Mouse (Mus musculus) hematopoietic stem cell, adult 5-6 weeks (primary cell): ENCODE measurements at regions not wholly inside any gene's neighbourhood (a gene's known extent, or its start where the extent isn't known, plus 50 kb on each side); places are given as distances from the start of the nearest gene placed in this dataset.

Experiments used
- ATAC-seq, 2 experiments: fragments of 125-278 bp in 1 of 2; replicated peaks in 1 of 2; 2 replicates each; pipeline ENCODE4 v1.8.0; 2016 to 2017; ENCODE audit warnings: inconsistent platforms in 2 of 2, mild to moderate bottlenecking in 2 of 2, moderate number of reproducible peaks in 2 of 2, low read depth in 1 of 2, moderate TSS enrichment in 1 of 2; ENCODE audit not compliant: low FRiP score in 2 of 2, poor library complexity in 2 of 2, severe bottlenecking in 2 of 2, insufficient read depth in 1 of 2, low TSS enrichment in 1 of 2

DNA sequence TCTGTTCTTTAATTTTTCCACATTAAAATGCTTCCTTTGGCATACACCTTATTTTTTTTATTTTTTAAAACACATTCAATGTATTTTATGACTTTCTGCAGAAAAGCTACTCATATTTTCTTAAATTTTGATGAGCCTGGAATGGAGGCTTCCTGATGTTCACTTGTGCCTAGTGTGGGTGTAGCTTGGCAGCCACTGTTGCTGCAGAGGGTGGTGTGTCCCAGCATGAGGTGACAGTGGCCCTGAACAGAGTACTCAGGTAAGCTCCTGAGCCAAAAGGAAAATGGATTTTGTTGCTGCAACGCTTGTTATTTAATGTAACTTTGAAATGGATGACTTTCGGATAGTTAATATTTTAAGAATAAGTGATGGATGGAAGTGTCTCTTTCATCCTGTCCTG is 170.6 kb downstream of the Eipr1 start:
- ATAC-seq = no peak

DNA sequence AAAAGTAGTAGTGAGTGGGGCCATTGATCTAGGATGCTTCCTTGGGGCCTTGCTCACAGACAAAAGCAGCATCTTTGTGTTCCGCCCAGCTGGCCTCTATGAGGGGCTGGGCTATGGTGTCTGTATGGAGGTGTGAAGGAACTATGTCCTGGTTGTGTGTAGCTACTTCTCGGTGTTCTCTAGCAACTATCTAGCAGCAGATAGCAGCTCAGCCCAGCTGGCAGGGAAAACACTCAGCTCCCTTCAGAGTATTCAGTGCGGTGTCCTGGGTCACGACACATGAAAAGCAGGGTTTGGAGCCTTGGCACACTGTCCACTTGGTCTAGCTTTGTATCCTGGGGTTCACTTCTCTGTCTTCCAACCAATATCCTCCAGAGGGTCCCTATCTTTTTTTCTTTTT is 173.6 kb downstream of the Eipr1 start:
- ATAC-seq = no peak

DNA sequence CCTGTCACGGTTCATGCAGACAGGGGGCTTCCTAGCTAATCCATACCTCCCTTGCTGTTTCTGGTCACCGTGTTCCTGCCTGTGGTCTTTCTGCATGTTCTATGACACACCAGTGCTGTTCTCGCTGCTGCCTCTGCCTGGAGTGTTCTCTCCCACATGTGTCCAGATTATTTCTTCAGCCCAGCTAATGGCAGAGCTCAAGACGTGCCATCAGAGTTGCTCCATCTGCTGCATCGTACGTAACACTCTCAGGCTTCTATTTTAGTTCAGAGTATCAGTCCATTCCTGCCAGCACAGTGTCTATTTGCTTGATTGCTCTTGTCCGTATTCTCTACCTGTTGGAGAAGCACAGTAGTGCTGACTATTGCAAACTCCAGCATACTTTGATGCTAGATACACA is 188.3 kb downstream of the Eipr1 start:
- no peak for ATAC-seq

DNA sequence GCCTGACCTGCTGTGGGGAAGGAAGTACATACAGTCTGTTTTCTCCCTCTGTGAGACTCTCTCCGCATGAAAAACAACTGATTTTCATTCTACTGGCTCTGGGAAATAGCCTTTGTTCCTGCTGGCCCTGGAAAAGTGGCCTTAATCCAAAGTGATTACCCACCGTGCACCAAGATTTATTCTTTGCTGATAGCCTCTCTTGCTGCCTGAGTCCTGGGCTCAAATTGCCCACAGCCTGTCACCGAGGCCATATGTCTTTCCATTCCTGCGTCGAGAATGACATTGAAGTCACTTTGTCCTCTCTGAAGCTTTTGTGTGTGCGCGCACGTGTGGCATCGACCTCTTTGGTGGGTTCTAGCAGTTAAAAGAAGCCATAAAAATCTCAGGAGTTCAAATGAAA is 197.3 kb downstream of the Eipr1 start:
- no peak for ATAC-seq

DNA sequence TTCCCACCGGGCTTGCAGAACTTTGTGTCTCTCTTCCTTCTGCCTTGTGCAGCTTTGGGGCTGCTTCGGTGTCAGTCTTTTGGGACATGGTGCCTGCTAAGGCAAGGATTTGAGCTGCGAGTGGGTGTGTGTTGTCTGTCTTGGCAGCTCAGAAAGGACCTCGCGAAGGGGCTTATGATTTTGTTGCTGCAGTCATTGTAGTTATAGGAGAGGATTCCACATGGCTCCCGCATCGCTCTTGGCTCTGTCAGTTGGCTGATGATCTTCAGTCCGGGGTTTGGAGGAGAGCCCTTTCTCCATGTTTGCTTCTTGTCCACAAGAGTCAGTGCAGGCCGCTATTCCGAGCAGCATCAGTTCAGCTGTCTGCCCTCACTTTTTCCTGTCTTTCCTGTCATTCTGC is 197.7 kb downstream of the Eipr1 start:
- no peak for ATAC-seq

DNA sequence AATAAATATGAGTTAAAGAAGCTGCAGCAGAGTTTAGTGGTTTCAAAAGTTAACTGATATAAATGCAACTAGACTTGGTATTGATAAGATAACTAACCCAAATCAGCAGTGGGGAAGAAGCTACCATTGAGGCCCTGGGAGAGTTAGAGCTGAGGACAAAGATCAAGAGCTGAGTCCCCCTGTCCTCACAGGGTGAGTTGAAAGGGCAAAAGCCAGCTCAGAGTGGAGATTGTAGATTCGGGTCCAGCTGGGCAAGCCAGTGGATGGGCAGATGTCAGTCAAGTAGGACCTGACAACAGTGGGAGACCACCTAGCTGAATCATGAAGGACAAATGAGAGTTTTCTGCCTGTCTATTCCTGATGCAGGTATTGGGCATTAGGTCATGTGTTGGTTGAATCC is 205.6 kb downstream of the Eipr1 start:
- ATAC-seq = no peak

DNA sequence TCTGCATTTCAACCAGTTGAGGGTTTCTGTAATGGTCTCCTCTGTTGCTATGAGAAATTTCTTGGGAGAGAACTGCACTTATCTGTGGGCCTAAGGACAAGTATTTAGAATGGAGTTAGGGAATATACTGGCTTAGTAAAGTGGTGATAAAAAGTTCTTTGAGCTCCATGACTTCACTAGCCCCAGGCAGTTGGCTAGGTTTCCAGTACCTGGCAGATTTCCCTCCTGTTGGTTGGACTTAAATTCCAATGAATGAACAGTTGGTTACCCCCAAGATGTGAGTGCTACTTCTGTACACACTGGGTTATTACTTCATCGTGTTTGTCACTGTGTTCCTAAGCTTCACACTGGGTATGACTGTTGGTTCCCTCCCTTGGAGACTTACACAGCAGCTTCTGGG is 207.1 kb downstream of the Eipr1 start:
- ATAC-seq = no peak

DNA sequence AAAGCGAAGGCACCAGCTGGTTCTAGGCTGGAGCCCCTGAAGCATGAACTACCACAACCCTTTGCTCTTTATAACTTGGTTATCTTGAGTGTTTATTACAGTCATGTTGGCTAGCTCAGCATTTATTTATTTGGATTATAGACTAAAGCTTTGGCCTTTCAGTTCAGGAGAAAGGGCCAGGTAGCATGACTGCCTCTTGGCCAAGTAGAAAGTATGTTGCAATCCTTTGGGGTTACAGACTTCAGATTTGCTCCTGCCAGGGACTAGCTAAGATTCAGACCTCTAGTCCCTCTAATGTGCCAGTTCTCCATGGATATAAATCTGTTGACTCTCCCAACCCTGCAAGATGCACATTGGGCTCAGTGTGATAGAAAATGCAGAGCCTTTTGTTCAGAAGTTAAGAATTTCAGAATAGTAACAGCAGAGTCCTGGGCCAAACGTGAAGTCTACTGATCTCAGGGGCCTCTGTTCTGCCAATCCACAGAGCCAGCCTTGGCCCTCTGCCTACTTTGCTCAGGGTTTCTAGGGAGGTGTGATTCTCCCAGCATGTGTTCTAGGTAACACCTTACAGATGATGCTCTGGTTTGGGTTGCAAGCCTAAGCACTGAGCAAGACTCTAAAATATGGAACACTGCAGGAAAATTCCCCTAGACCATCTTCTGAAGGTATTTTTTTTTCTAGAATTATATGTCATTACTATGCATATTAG is 218.2 kb downstream of the Eipr1 start:
- no peak for ATAC-seq

DNA sequence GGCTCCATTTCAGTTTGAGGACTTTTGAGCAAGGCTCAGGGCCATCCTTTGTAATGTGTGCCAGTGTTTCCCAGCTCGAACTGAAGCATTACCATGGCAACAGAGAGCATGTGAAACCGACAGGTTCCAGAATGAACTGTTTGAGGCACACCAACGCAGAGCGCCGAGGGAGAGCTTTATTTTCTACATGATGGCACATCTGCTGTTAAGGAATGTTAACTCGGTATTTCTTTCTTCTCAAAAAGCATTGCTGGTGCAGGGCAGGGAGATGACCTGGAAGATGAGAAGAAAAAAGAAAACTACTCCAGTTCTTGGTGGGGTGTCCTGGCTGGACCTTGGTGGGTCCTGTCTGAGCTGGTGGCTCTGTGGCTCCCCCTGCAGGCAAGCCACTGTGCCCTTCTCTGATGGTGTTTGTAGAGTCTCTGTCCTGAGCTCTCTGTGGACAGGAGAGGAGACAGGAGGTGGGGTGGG is 223.0 kb downstream of the Eipr1 start:
- ATAC-seq = no peak

DNA sequence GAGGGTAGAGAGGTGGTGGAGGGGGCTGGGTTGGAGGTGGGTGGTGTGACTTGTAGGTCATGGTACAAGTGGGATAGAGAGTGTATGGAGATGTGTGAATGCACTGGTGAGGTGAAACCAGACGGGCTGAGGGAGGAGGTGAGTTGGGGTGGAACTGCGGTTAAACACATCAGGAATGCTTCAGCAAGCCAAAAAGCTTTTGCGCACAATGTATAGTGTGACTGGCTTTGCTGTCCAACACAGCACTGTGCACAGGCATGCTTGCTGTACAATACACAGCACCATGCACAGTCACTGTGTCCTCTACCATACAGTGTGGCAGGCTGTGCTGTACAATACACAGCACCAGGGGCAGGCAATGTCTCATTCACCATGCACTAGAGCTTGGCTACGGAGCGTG is 223.6 kb downstream of the Eipr1 start:
- ATAC-seq = no peak

DNA sequence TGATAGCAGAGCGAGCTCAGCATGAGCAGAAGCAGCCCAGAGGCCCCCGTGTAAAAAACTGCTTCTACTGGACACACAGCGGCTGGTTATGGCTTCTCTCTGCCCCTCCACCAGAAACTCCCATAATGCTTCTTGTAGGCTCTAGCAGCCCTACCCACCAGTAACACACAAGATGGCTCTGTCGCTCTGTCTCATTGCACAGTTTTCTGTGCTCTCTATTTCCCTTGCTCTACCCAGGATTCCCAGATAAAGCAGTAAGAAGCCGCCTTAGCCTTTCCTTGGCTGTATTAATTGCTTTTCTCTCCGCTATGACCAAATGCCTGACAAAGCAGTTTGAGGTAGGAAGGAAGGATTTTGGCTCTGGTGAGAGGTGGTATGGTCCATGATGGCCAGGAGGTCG is 228.1 kb downstream of the Eipr1 start:
- ATAC-seq = no peak

DNA sequence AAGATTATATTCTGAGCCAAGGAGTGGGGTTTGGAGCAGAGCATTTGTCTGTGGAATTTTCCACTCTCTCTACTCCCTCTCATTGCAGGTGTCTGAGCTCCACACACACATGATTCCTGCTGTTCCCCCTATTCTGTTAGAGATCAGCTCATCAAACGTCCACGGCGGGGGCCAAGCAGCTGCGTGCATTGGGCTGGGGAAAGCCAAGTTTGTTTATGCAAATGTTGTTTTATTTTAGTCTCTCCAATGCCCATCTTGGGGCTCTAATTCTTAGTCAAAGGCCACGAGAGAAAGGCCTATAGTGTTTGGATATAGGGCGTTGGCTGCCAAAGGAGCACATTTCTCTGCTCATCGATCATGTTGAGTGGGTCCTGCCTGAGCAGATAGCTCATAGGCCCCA is 234.6 kb downstream of the Eipr1 start:
- no peak for ATAC-seq

DNA sequence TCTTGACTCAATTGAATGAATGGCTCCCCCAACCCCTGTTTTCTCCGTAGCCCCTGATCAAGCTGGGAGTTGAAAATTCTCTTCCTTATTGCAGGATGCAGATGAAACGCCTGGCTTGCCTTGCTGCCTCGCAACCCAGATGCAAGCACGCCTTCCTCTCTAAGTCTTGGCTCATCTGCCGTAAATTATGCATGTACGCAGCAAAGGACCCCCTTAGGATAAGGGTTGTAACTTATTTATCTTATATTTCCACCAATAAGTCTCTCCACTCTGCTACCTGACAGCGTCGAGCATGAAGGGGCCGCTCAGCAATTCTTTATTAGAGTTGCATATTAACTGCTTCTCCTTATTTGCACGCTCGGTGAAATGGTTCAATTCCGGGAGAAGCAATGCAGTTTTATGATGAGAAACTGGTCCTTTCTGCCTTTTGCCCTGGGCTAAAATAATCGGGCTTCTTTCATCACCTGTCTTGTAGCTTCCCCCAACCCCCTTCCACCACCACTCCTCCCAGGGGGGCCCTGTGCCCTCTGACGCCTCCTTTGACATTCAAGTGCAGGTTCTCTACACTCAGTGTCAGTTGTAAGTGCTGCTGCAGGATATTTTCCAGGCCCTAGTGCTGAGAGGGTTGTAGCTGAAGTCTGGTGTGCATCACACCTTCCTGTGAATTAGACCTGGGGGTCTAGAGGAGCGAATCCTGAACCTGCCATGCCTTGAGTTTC is 246.0 kb downstream of the Eipr1 start:
- no peak for ATAC-seq

DNA sequence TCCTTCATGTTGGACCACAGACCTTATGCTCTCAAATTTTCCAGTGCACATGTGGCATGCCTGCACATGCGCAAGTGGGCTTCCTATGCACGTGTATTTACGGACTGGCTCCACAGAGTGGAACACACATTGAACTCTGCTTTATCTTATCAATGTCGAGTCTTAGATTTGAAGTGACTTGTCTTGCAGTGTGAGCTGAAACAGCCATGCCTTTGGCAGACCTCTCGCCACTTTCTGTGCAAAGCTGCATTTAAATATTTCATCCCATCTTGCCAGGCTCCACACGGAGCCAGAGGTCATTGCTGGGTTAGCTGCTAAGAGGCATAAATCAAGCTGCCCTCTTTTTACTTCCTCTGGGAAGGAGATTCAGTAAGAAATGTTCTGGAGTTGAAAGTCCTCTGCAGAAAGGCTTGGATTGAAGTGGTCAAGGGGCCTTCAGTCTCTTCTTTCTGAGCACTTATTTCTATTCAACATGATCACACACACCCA is 248.4 kb downstream of the Eipr1 start:
- ATAC-seq = no peak

DNA sequence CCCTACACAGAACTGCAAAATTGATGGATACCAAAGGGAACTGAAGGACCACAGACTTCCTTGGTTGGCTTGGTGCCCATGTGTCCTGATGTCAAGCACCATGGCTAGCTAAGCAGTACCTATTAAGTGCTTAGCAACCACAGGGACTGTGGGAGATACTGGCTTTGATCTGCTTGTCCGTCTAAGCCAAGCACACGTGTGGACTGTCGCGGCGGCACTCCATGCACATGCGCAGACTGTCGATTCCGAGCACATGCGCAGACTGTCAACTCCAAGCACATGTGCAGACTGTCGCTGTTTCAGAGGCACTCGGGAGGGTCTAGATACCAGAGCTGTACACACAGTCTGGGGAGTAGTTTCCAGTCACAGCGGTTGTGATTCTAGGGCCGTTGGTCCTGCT is 252.9 kb downstream of the Eipr1 start:
- ATAC-seq = no peak; a peak in 1 of 4 replicates

DNA sequence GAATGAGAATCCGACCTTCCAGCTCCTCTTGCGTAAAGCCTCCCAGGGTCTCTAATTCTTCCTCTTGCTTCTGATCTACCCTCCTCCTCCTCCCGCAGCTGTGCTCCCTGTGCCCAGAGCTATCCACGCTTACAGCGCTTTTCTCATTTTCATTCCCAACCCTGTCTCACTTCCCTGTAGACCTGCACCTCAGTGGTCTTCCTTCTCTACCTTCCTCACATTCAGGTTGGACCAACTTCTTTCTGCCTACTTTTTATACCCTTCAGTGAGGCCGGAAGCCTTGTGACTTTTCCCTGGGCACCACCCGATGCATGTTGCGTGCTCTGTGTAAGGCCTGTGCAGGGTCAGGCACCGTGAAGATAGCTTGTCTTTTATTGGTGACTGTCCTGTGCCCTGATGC is 263.0 kb downstream of the Eipr1 start:
- no peak for ATAC-seq

DNA sequence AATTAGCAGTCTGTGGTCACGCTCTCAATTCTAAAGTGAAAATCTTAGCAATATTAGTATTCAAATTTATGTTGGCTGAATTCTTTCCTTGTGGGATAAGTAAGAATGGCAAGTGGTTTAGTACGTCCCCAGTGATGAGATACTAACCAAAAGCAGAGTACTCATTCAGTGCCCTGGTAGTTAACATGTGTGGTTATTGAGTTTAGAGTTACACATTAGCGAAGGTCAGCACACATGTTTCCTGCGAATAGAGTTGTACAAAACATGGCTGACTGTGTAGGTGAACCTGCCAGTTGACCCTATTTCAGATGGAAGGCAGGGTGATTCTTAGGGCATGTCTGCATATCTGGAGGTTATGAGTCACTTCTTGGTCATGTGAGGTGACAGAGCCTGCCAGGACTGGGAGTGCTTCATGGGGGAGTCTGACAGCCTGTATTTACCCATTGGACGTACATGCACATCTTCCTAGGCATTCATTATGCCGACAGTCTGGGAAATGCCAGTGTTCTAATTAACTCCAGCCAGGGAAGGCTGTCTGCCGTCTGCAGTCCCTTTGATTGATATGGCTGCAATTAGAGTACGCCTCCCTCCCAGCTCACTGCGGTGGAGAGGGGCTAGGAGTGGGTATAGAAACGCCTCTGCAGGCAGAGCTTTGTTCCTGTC is 263.7 kb downstream of the Eipr1 start:
- ATAC-seq = no peak

DNA sequence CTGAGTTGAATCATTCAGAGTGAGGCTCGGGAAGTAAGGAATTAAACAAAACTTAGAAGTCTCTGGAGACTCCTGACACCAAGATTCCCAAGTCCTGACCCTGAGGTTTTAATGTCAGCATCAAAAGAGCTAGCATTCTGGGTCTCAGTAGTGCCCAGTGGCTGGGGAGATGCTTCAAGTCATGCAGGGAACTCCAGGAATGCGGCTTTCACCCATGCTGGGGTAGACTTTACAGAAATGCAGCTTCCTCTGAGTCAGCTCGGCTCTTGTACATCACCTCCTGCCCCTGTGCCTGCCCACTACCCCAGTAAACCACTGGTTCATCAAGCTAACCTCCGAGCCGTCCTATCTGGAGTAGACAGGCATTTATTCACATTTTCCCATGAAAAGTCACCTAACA is 269.5 kb downstream of the Eipr1 start:
- ATAC-seq = no peak
